Mouse (Mus musculus) neutrophil, adult 5-6 weeks (primary cell): Measurements from ENCODE around the gene Gm6040. TPM values are rescaled to one million over a fixed set of nuclear protein-coding genes. Genes with fewer than 3 reads are reported as not detected.

Experiments used
- ATAC-seq: fragments of 151-379, 151-347 bp; 2 replicates; pipeline ENCODE4 v1.8.0; 2017; ENCODE audit warnings: mild to moderate bottlenecking, moderate TSS enrichment; ENCODE audit not compliant: insufficient number of reproducible peaks, poor library complexity, low FRiP score, severe bottlenecking; ENCODE audit errors: extremely low read depth
- total RNA-seq: library from RNA; stranded (forward); fragments of 200-1000 nt; gene quantifications from 2 replicates; pipeline ENCODE4 v1.2.3, GENCODE M21; 2017

Gene Gm6040
- total RNA-seq: not detected in 2 replicates

DNA sequence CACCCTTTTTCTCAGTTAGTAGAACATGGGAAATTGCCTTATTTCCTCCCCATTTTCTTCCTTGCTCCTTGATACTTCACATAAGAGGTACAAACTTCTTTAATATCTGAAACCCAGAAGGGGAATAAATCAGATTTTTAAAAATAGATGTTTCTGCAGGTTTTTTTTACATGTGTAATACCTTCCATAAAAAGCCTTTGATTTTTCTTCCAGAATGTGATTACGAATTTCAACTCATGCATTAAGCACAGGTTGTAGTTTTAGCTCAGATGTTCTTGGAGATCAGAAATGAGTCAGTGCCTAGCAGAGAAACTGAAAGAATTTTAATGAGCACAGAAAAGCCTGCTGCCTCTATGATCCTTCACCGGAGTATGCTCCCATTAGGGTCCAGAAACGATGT, at the start of gene Gm6040:
Gm6040 (minus strand) TSS at position 101 of the 400 bp plus-strand sequence.
- no peak for ATAC-seq

GRCm38 (mm10) chr8:20964531-20964930, 42.7 kb upstream of the Gm6040 start:
- ATAC-seq: no peak

DNA sequence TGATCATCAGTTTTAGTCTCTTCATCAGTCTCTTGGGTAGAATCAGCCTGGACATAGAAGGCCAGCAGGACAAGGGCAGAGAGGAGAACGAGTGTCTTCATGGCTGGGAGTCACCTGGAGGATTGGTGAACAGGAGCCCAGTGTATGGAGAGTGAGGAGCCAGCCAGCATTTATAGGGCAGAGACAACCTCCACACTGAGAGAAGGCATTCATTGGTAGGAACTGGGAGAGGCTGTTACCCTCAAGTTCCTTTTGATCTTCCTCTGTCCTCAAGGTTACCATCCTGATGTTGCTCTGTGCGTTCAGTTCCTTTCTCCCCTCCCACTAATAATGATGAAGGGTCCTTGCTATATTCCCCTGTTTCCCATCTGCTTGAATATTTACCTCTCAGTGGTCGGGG, 22.7 kb upstream of the Gm6040 start, which contains the start of gene AY761185:
AY761185 (minus strand) TSS at position 101 of the 400 bp plus-strand sequence.
- ATAC-seq: no peak

DNA sequence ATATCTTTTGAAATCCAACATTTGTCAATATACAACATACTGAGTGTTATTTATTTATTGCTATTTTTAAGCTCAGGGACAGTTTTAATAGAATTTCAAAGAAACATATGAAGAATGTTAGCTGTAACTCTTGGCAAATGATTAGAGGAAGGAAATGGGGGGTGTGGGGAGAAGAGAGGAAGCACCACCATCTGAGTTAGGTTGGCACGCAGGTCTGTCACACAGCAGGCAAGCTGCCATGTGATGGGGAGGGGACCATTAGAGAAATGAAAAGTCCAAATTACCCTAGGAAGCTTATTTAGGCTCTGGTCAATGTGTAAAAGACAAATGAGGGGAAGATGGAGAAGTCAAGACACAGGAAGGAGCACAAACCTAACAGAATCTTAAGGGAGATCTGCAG, 9.6 kb downstream of the Gm6040 start:
- no peak for ATAC-seq

- no peak for ATAC-seq
Observed at GRCm38 (mm10) chr8:20908256-20908655, 13.6 kb downstream of the Gm6040 start.

GRCm38 (mm10) chr8:20907119-20907518, 14.8 kb downstream of the Gm6040 start:
- no peak for ATAC-seq

DNA sequence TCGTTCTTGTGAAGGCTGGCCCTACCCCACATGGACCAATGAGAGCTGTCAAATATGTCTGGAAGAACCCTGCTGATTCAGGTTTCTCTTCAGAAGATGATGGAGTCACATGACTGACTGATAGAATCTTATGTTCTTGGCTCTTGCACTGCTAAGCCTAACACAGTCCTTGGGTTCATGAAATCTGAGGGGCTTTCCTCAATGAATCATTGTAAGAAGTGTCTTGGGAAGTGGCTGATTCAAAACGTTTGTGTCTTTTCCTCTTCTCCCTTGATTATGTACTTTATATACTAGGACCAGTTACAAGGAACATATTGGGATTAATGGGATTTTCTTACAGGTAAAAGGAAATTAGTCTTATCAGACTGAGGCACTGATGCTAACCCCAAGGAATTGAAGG, 19.3 kb downstream of the Gm6040 start, which contains the start of gene Gm15056:
Gm15056 (minus strand) TSS at position 101 of the 400 bp plus-strand sequence.
- no peak for ATAC-seq

DNA sequence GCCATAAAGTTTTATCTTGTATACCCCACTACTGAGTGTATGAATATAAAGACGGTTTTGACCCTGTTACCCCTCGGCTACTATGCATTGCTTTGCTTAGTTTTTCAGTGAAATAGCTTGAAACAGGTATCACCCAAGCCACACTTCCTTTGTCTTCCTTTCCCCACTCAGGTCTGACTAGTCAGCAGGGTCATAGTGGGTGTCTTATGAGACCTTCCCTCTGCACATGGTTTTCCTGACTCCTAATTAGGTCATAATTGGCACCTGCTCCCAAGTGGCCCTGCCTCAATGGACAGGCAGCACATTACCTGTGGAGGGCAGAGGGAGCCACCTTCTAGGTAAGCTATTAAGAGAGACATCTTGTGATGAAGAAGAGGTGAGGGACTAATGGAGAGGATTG, 29.5 kb downstream of the Gm6040 start, which contains the start of gene Defb33:
Defb33 (plus strand) TSS at position 301 of the 400 bp plus-strand sequence.
- ATAC-seq: no peak

DNA sequence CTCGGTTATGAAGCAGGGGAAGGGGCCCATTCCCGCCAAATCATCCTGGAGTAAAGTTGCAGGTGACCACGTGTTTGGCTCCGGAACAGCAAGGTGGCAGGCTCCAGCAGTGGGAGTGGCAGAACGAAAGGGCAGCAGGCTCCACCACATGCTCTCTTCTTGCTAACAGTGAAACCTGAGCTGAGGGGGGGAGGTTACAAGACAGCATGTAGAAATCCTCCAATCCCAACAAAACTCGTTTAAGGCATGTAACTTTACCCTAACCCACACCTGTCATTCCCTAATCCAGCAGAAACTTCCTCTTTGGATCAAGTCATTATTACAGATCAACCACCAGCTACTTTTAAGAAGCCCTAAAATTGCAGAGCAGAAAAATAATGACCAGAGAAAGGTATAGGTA, 47.3 kb downstream of the Gm6040 start:
- ATAC-seq: no peak

Other genes starting within 250 kb of the Gm6040 start
- not detected in 2 replicates for gene Defb33, start 29.4 kb downstream of the Gm6040 start, total RNA-seq
- not detected in 2 replicates for gene Gm15056, start 19.4 kb downstream of the Gm6040 start, total RNA-seq
- not detected in 2 replicates for gene AY761185, start 22.6 kb upstream of the Gm6040 start, total RNA-seq
- gene Defa21, start 103.5 kb upstream of the Gm6040 start, total RNA-seq: not detected in 2 replicates
- gene Defa23, start 133.0 kb upstream of the Gm6040 start, total RNA-seq: not detected in 2 replicates
- not detected in 2 replicates for gene Defa35, start 143.0 kb upstream of the Gm6040 start, total RNA-seq
- not detected in 2 replicates for gene Defa25, start 162.4 kb upstream of the Gm6040 start, total RNA-seq
- gene Gm14851, start 174.0 kb upstream of the Gm6040 start, total RNA-seq: not detected in 2 replicates
- not detected in 2 replicates for gene Defa30, start 212.6 kb upstream of the Gm6040 start, total RNA-seq
- gene Defa22, start 240.2 kb upstream of the Gm6040 start, total RNA-seq: not detected in 2 replicates